Mouse (Mus musculus): ENCODE data around the gene Zdhhc17. TPM values are rescaled to one million over a fixed set of nuclear protein-coding genes. Genes with fewer than 3 reads are reported as not detected.

Zdhhc17 gene
- polyA plus RNA-seq, 1 experiment from 2014 or later, result 9.1 TPM

DNA sequence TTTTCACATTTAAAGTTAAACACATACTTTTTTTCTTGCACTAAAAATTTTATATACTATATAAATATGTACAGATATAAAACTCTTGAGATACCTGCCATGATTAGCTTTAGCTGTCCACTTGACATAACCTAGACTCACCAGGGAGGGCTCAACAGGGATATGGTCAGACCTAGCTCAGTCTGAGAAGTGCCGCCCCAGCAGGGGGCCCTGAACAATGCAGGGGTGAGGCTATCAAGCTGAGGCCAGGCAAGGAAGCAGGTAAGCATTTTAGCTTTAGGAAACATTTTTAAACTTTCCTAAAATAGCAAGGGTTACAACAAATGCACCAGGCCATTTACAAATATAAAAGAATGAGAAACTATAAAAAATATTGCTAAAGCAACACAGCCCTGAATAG, 58.8 kb downstream of the Zdhhc17 start:
- no peak overlapping the region for H3K27ac ChIP-seq
- no peaks in the 10 kb centered on the region for H3K4me1 ChIP-seq
- H3K4me3 ChIP-seq, result no peak overlapping the region
- H3K4me2 ChIP-seq, result no peak overlapping the region
- 78% methylated on average over 1 of the region's 1 CpGs for WGBS (ENCODE audit: insufficient replicate concordance)
- ATAC-seq, result no peak
- H3K27me3 ChIP-seq (replicated peaks), result no peaks in the 10 kb centered on the region
- H3K9ac ChIP-seq, result no peak overlapping the region
- H3K9me3 ChIP-seq (replicated peaks), result no peaks in the 10 kb centered on the region
- peaks cover 46% of the 10 kb centered on the region for H3K36me3 ChIP-seq

DNA sequence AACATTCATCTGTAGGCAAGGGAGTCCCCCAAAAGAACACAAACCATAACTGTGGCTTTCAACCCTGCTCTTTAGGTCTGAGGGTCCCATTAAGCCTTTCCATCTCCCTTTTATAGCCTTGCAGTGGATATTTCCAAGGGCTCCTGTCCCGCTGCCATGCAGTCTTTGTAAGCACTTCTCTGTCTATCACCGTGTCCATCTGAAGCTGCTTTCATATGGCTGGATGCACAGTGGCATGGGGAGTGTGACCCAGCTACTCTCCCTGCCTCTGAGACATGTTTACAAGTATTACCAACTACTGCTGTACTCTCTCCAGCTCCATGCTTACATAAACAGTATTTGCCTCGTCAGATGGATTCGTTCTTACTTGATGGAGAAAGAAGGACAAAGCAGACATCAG, 62.4 kb downstream of the Zdhhc17 start:
- 73% methylated on average over 4 of the region's 4 CpGs for WGBS (ENCODE audit: insufficient replicate concordance)
- Histone ChIP-seq H3K4me1 (no peaks in the 10 kb centered on the region), H3K27ac (no peak overlapping the region), H3K9ac (no peak overlapping the region), H3K4me2 (no peak overlapping the region), H3K27me3 (replicated peaks) (no peaks in the 10 kb centered on the region), H3K4me3 (no peak overlapping the region), H3K36me3 (peaks cover 49% of the 10 kb centered on the region), H3K9me3 (replicated peaks) (no peaks in the 10 kb centered on the region)
- no peak for ATAC-seq

DNA sequence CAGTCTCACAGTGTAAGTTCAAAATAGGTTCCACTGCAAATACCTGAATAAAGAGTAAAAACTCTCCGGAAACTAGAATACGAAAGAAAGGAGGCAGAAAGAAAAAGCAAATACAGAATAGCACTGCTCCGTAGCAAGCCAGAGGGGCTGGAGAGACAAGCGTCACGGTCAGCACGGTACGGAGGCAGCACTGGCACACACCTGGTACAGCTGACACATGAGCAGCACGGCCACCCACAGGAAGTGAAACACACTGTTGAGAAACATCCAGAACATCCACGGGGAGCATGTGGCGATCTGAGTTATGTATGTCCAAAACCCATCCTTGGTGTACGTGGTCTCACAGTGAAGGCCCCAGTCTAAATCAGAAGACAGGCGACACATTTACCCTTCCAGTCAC, 64.0 kb downstream of the Zdhhc17 start:
- Histone ChIP-seq H3K4me1 (no peaks in the 10 kb centered on the region), H3K9ac (no peak overlapping the region), H3K4me3 (no peak overlapping the region), H3K27me3 (replicated peaks) (no peaks in the 10 kb centered on the region), H3K4me2 (no peak overlapping the region), H3K9me3 (replicated peaks) (no peaks in the 10 kb centered on the region), H3K27ac (no peak overlapping the region), H3K36me3 (peaks cover 54% of the 10 kb centered on the region)
- WGBS (ENCODE audit: insufficient replicate concordance), result 84% methylated on average over 12 of the region's 12 CpGs
- no peak for ATAC-seq

DNA sequence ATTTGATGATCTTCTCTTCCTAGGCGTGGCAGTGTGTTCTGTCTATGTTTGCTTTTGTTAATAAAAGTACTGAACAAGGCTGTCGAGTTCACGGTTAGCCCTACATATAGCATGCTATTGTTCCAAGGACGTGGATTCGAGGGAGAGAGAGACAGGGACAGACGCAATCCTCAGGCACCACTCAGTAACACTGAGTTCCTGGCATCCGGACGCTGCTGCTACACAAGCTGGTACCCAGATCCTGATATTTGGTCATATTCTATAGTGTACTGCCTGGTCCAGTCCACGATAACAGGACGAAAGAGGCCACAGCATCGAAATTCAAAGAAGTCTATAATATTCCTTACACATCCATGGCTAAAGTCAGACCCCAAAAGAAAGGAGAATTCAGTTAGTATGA, 65.8 kb downstream of the Zdhhc17 start:
- H3K9ac ChIP-seq, result no peak overlapping the region
- 79% methylated on average over 11 of the region's 11 CpGs for WGBS (ENCODE audit: insufficient replicate concordance)
- H3K27ac ChIP-seq, result no peak overlapping the region
- no peak for ATAC-seq
- no peaks in the 10 kb centered on the region for H3K4me1 ChIP-seq
- peaks cover 45% of the 10 kb centered on the region for H3K36me3 ChIP-seq
- H3K4me3 ChIP-seq, result no peak overlapping the region
- H3K9me3 ChIP-seq (replicated peaks), result no peaks in the 10 kb centered on the region
- no peak overlapping the region for H3K4me2 ChIP-seq
- H3K27me3 ChIP-seq (replicated peaks), result no peaks in the 10 kb centered on the region

DNA sequence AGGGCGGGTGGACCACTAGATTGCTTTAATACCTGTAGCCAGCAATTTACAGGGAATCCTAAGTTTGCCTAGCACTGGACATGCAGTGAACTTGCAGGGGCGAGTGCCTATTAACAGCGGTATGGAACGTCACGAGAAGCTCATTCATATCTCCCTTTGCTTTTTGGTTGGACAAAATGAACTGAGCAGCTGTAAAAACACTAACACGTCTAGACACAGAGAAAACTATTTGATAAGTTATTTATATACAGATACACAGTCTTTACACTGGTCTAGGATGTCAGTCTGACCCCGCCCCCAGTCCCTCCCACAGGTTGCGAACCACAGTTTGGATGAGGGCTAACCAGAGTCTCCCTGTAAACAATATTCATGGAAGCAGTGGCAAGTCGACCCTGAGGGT, 67.1 kb downstream of the Zdhhc17 start:
- no peaks in the 10 kb centered on the region for H3K27me3 ChIP-seq (replicated peaks)
- 81% methylated on average over 9 of the region's 9 CpGs for WGBS (ENCODE audit: insufficient replicate concordance)
- no peak overlapping the region for H3K4me2 ChIP-seq
- no peak overlapping the region for H3K9ac ChIP-seq
- H3K4me3 ChIP-seq, result no peak overlapping the region
- ATAC-seq, result no peak
- H3K9me3 ChIP-seq (replicated peaks), result no peaks in the 10 kb centered on the region
- H3K27ac ChIP-seq, result no peak overlapping the region
- H3K4me1 ChIP-seq, result no peaks in the 10 kb centered on the region
- peaks cover 57% of the 10 kb centered on the region for H3K36me3 ChIP-seq

DNA sequence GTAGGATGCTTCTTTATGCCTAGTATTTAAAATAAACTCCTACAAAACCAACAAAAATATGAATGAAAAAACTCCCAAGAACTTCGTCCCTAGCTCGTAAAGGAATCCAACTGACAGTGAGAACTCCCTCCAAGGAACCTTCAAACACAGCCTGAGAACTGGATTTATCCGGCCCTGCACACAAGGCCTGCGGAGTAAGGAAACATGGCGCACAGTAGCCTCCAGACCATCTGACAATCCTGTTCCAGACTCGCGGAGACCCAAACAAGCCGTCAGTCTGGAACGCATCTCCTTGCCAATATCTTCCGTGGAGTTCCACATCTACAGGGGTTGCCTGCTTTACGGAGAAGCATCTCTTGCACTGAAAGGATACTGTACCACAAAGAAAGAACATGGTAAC, 68.0 kb downstream of the Zdhhc17 start:
- Histone ChIP-seq H3K9ac (no peak overlapping the region), H3K4me3 (no peak overlapping the region), H3K4me1 (no peaks in the 10 kb centered on the region), H3K4me2 (no peak overlapping the region), H3K27me3 (replicated peaks) (no peaks in the 10 kb centered on the region), H3K27ac (no peak overlapping the region), H3K9me3 (replicated peaks) (no peaks in the 10 kb centered on the region), H3K36me3 (peaks cover 52% of the 10 kb centered on the region)
- ATAC-seq, result no peak
- 91% methylated on average over 11 of the region's 11 CpGs for WGBS (ENCODE audit: insufficient replicate concordance)

DNA sequence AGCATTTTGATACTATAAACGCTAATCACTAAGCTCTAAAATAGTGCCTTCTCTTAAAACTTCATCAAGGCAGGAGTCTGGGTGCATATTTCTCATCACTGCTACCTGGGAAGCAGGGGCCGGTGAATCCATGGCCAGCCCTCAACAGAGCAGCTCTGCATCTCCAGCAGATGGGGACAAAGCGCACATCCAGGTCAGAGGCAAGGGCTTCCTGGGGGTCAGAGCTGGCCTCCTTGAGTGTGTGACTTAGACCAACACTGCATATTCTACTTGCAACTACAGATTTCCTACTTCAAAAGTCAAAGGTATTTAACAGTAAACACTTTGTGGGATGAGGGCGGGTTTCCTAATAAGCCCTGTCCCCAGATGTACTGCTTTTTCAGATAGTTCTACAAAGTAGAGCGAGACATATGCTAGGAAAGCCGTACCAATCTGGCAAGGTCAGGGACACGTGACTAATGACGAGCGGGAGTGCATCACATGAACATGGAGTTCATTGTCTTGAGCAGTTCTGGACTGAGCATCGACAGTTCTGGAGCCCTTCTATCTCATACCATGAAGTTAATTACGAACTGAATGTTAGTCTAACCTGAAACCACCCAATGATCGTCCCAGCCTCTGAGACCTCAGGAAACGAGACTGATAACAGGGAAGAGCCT, 69.1 kb downstream of the Zdhhc17 start:
- Histone ChIP-seq H3K27ac (no peak overlapping the region), H3K4me2 (no peak overlapping the region), H3K9ac (no peak overlapping the region), H3K27me3 (replicated peaks) (no peaks in the 10 kb centered on the region), H3K4me3 (no peak overlapping the region), H3K4me1 (no peaks in the 10 kb centered on the region), H3K9me3 (replicated peaks) (no peaks in the 10 kb centered on the region), H3K36me3 (peaks cover 41% of the 10 kb centered on the region)
- 76% methylated on average over 13 of the region's 13 CpGs for WGBS (ENCODE audit: insufficient replicate concordance)
- no peak for ATAC-seq

DNA sequence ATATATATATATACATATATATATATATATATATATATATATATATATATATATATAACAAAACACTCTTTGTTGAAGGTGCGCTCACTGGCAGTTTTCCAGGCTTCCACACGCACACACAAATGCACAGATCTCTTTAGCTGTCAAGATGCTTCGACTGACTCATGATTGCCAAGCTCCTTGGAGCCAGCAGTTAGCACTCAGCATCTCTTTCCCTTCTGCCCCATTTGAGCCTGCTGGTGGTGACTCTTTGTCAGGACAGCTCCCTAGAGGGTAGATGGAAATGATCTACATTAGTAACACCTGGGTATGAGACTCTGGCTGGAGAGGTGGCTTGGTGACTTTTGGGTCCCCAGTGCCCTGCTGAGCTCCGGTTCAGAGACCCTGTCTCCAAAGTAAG, 70.2 kb downstream of the Zdhhc17 start:
- Histone ChIP-seq H3K9ac (no peak overlapping the region), H3K9me3 (replicated peaks) (no peaks in the 10 kb centered on the region), H3K27ac (no peak overlapping the region), H3K4me1 (no peaks in the 10 kb centered on the region), H3K27me3 (replicated peaks) (no peaks in the 10 kb centered on the region), H3K4me2 (no peak overlapping the region), H3K36me3 (peaks cover 38% of the 10 kb centered on the region), H3K4me3 (no peak overlapping the region)
- 90% methylated on average over 4 of the region's 4 CpGs for WGBS (ENCODE audit: insufficient replicate concordance)
- no peak for ATAC-seq

DNA sequence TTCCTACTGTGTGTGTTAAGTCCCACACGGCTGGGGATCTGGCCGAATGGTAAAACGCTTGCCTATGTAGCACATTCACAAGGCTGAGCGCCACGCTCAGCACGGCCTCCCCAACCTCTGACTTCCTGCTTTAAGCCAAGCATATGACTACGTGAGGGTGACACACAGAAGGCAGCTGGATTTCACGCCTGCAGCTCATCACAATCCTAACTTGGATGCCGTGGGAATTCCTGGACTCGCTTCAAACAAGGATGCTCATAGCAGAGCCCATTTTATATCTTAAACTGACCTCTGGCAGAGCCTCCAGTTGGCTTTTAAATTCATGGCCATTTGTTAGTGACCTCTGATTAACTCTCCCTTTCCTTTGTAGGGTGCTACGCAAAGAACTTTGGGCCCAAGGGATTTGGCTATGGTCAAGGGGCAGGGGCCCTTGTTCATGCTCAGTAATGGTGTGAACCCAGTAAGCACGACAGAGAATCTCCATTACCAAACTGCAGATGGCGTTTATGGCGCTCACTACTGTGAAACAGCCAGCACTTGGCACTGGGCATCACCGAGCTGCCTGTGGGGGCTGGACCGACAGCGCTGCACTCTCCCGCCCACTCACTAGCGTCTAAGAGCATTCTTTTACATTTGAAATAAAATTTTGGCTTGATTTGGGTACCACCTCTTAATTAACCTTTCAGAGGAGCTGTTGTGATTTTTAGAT, 70.9 kb downstream of the Zdhhc17 start:
- 80% methylated on average over 19 of the region's 19 CpGs for WGBS (ENCODE audit: insufficient replicate concordance)
- Histone ChIP-seq H3K9me3 (replicated peaks) (no peaks in the 10 kb centered on the region), H3K27ac (no peak overlapping the region), H3K4me3 (no peak overlapping the region), H3K4me2 (no peak overlapping the region), H3K9ac (no peak overlapping the region), H3K36me3 (peaks cover 34% of the 10 kb centered on the region), H3K27me3 (replicated peaks) (no peaks in the 10 kb centered on the region), H3K4me1 (no peaks in the 10 kb centered on the region)
- ATAC-seq, result no peak

DNA sequence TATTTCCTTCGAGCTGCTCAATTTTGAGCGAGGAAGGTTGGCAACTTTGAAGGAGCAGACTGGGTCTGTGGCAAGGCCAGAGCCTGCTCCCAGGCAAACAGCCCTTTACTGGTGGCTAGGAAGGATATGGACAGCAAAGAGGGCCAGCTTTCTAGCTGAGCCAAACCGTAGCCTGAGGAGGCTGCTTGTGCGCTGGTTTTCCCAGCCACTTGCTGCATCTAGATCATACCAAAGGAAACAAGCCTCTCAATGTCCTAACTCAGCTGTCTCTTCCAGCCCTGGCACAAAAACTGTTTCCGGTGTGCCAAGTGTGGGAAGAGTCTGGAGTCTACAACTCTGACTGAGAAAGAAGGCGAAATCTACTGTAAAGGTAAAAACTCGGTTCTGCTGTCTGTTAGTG, 71.6 kb downstream of the Zdhhc17 start:
- Histone ChIP-seq H3K27me3 (replicated peaks) (no peaks in the 10 kb centered on the region), H3K27ac (no peak overlapping the region), H3K4me3 (no peak overlapping the region), H3K4me2 (no peak overlapping the region), H3K9me3 (replicated peaks) (no peaks in the 10 kb centered on the region), H3K9ac (no peak overlapping the region), H3K4me1 (no peaks in the 10 kb centered on the region), H3K36me3 (peaks cover 30% of the 10 kb centered on the region)
- ATAC-seq, result no peak
- 85% methylated on average over 7 of the region's 7 CpGs for WGBS (ENCODE audit: insufficient replicate concordance)

DNA sequence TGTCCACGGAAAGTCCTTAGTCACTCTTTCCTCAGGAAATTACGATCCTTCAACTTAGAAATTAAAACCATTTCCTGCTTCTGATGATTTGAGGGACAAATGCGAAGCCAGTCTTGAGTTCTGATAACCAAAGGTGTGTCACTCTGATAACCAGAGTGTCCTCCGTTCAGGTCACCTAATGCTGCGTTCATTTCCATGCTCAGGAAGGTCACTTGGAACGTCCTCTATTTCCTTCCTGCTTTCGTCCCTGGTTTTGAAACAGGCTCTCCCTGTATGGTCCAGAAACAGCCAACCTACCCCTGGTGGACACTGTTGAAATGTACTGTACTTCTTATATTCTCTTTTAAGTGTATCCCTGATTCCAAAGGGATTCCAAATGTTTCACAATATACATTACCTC, 74.3 kb downstream of the Zdhhc17 start:
- WGBS (ENCODE audit: insufficient replicate concordance), result 37% methylated on average over 7 of the region's 7 CpGs
- no peaks in the 10 kb centered on the region for H3K27me3 ChIP-seq (replicated peaks)
- H3K4me1 ChIP-seq, result peaks cover 15% of the 10 kb centered on the region; the same call in 1 of the 2 replicates
- no peak overlapping the region for H3K27ac ChIP-seq
- H3K36me3 ChIP-seq, result peaks cover 15% of the 10 kb centered on the region; the same call in 1 of the 2 replicates
- no peak for ATAC-seq
- H3K9ac ChIP-seq, result no peak overlapping the region
- no peak overlapping the region for H3K4me3 ChIP-seq
- H3K9me3 ChIP-seq (replicated peaks), result no peaks in the 10 kb centered on the region
- no peak overlapping the region for H3K4me2 ChIP-seq

DNA sequence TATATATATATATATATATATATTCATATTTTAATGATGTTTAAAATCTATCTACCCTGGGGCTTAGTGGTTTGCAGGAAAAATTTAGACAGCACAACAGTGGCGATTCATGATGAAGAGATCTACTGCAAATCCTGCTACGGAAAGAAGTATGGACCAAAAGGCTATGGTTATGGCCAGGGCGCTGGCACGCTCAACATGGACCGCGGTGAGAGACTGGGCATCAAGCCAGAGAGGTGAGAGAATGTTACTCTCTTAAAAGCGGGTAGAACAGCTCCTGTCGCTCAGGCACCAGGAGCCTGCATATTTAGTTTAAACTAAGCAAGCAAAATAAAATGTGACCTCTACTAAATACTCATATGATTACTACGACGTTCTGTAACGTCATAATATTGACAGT, 74.9 kb downstream of the Zdhhc17 start:
- Histone ChIP-seq H3K27ac (no peak overlapping the region), H3K9ac (no peak overlapping the region), H3K36me3 (peaks cover 15% of the 10 kb centered on the region; the same call in 1 of the 2 replicates)

More for the DNA sequence above, 74.9 kb downstream of the Zdhhc17 start:
- Histone ChIP-seq H3K4me1 (peaks cover 15% of the 10 kb centered on the region; the same call in 1 of the 2 replicates), H3K4me2 (no peak overlapping the region), H3K9me3 (replicated peaks) (no peaks in the 10 kb centered on the region), H3K4me3 (no peak overlapping the region), H3K27me3 (replicated peaks) (no peaks in the 10 kb centered on the region)
- ATAC-seq, result no peak
- WGBS (ENCODE audit: insufficient replicate concordance), result 88% methylated on average over 11 of the region's 11 CpGs

All from liver, embryonic 12.5 days (tissue).